ENCODE assay signal across 14 mouse cellular contexts in genomic region chr15:36969794-36970193, GRCm38 (mm10). TPM values are rescaled to one million over a fixed set of nuclear protein-coding genes. Genes with fewer than 3 reads are reported as not detected.
DNase-seq lines count a peak whose midpoint lies in the region; ATAC-seq and TF ChIP-seq lines count a peak whose summit lies in the region.
"Had no signal": no experiment of that assay in that cellular context is flagged by ENCODE, and none has a peak within 500 bp of the region (broad histone marks: within the 10 kb centered on the region; RNA-seq: fewer than 3 reads in every experiment).

No protein-coding gene starts in this region.

- no peak for TF ChIP-seq POLR2A in liver, adult 2 months (IDR thresholded peaks at IDR 0.05; ENCODE audit: extremely low read depth, insufficient read depth, low read length)
- TF ChIP-seq POLR2A in cortical plate, adult 2 months (IDR thresholded peaks at IDR 0.05; ENCODE audit: extremely low read depth, insufficient read depth, low read length): no peak

- WGBS in liver, adult 2 months: 95% methylated on average over 5 of the region's 5 CpGs
- 68% methylated on average over 5 of the region's 5 CpGs for WGBS in liver, embryonic 12.5 days (ENCODE audit: insufficient replicate concordance)

- H3K4me2 ChIP-seq in liver, embryonic 12.5 days: no peak overlapping the region

- H3K79me2 ChIP-seq in liver, adult 2 months (ENCODE audit: control insufficient read depth, insufficient read depth, low read length): no peaks in the 10 kb centered on the region

- no peak overlapping the region for H3K9ac ChIP-seq in liver, adult 2 months (ENCODE audit: low read depth, low read length)
- no peak overlapping the region for H3K9ac ChIP-seq in liver, embryonic 12.5 days

- H3K27ac ChIP-seq in liver, adult 2 months (replicated peaks; ENCODE audit: insufficient read depth, low read depth, low read length): no peak overlapping the region
- no peak overlapping the region for H3K27ac ChIP-seq in liver, embryonic 12.5 days
- no peak overlapping the region for H3K27ac ChIP-seq in cortical plate, adult 2 months (ENCODE audit: insufficient read depth, low read length)

- no peaks in the 10 kb centered on the region for H3K36me3 ChIP-seq in liver, adult 2 months (ENCODE audit: control insufficient read depth, insufficient read depth, low read length)
- no peaks in the 10 kb centered on the region for H3K36me3 ChIP-seq in liver, embryonic 12.5 days

- peak; percentile 41 to 74 for DNase-seq in cerebellum, postnatal 14 days
- DNase-seq in cerebellum, adult 11 months: no peak
- DNase-seq in liver, adult 2 months (ENCODE audit: extremely low read depth, low read depth, low spot score): peak; percentile 26
- peak; percentile 28 to 51 for DNase-seq in B cell, adult 2 months
- DNase-seq in ovary, postnatal 36 days (ENCODE audit: low spot score): no peak
- DNase-seq: adrenal gland, postnatal 36 days; cerebellum, postnatal 36 days; gastrocnemius, postnatal 36 days; heart, postnatal 36 days; left cerebral cortex, postnatal 4 days; lung, postnatal 36 days had no signal

- no peak overlapping the region for H3K4me3 ChIP-seq in liver, adult 2 months (ENCODE audit: insufficient read depth, low read depth, low read length)
- no peak overlapping the region for H3K4me3 ChIP-seq in liver, embryonic 12.5 days
- no peak overlapping the region for H3K4me3 ChIP-seq in cortical plate, adult 2 months (ENCODE audit: insufficient read depth, low read length)

- no peak for ATAC-seq in liver, embryonic 12.5 days
- ATAC-seq in frontal cortex, adult (ENCODE audit: low TSS enrichment): no peak

- H3K9me3 ChIP-seq in liver, embryonic 12.5 days (replicated peaks): no peaks in the 10 kb centered on the region

- H3K4me1 ChIP-seq in liver, adult 2 months (ENCODE audit: control insufficient read depth, insufficient read depth, low read length): peaks cover 8% of the 10 kb centered on the region
- peaks cover 20% of the 10 kb centered on the region for H3K4me1 ChIP-seq in liver, embryonic 12.5 days
- peaks cover 14% of the 10 kb centered on the region for H3K4me1 ChIP-seq in cortical plate, adult 2 months (ENCODE audit: control insufficient read depth, insufficient read depth, low read length)

- peak; percentile 13; the same call in 1 of the 2 replicates for TF ChIP-seq CTCF in liver, adult 2 months (IDR thresholded peaks at IDR 0.05; ENCODE audit: low read depth, low read length)
- TF ChIP-seq CTCF in cortical plate, adult 2 months (IDR thresholded peaks at IDR 0.05; ENCODE audit: extremely low read depth, insufficient read depth, low read length): peak; percentile 20; the same call in 1 of the 2 replicates

- H3K27me3 ChIP-seq in liver, adult 2 months (ENCODE audit: control insufficient read depth, insufficient read depth, low read length): no peaks in the 10 kb centered on the region
- peaks cover 35% of the 10 kb centered on the region for H3K27me3 ChIP-seq in liver, embryonic 12.5 days (replicated peaks)

RNA-seq across cellular contexts. Expression of gene Zfp706, which starts 37.8 kb away (rescaled TPM):
- 22.5 and 25.0 TPM in 2 replicates for total RNA-seq in liver, adult 2 months (2014; rRNA removed)
- polyA plus RNA-seq in liver, adult 2 months (2012; rRNA removed): 22.5 and 23.0 TPM in 2 replicates
- 301 and 318 TPM in 2 replicates for polyA plus RNA-seq in liver, embryonic 12.5 days (2016; fragmentation: Nextera tagmentation; extraction: Ambion mirVana)
- polyA plus RNA-seq in cortical plate, adult 2 months (2012; rRNA removed): 94.9 and 95.4 TPM in 2 replicates

Comparison
In these comparisons a context has a peak if more than half of its experiments do, and no peak if none do; other contexts are left out.
1. DNase-seq: peak in cerebellum, postnatal 14 days (2 of 2), liver, adult 2 months (single experiment) and B cell, adult 2 months (2 of 2); none in cerebellum, adult 11 months (single experiment) and ovary, postnatal 36 days (single experiment).